Mouse (Mus musculus) cerebellum, adult 2 months (tissue): ENCODE measurements around the gene Gm10320.
A peak's percentile ranks its signal among the peaks of the same experiment; 100 is the strongest.

ENCODE experiments used
- CTCF ChIP-seq: fragments of 200-500 bp; IDR thresholded peaks from 2 replicates; pipeline ENCODE4 v1.5.1; 2011; ENCODE audit warnings: low read depth, mild to moderate bottlenecking, control low read depth, low read length, moderate library complexity, borderline replicate concordance; ENCODE audit not compliant: insufficient read depth
- POLR2A ChIP-seq: fragments of 200-500 bp; IDR thresholded peaks from 2 replicates; pipeline ENCODE4 v1.6.1; 2011; ENCODE audit warnings: low read length, control low read depth, borderline replicate concordance; ENCODE audit not compliant: insufficient read depth

- TF ChIP-seq CTCF, result peak; percentile 17; the same call in 1 of the 2 replicates
- TF ChIP-seq POLR2A, result no peak
Measured at GRCm38 (mm10) chr13:98496917-98497870, 5.4 kb upstream of the Gm10320 start.
